Mouse (Mus musculus): ENCODE data around the gene Phpt1.

Phpt1 gene

GRCm38 (mm10) chr2:25582466-25583119 lies 7.6 kb upstream of the Phpt1 start:
- DNase-seq (ENCODE audit: low spot score in 2 of 2), result no peak

GRCm38 (mm10) chr2:25581901-25582301 lies 6.9 kb upstream of the Phpt1 start:
- no peak for DNase-seq (ENCODE audit: low spot score in 2 of 2)

- DNase-seq (ENCODE audit: low spot score in 2 of 2), result no peak
Measured at GRCm38 (mm10) chr2:25581294-25581864, 6.4 kb upstream of the Phpt1 start, which contains the start of gene Ajm1. Ajm1 (minus strand) TSS chr2:25581757.

- DNase-seq (ENCODE audit: low spot score in 2 of 2), result no peak
Measured at GRCm38 (mm10) chr2:25580621-25581101, 5.6 kb upstream of the Phpt1 start.

- peak in 1 of 2 experiments; percentile 34 for DNase-seq (ENCODE audit: low spot score in 2 of 2)
Measured at GRCm38 (mm10) chr2:25579737-25580460, 4.9 kb upstream of the Phpt1 start.

GRCm38 (mm10) chr2:25578796-25579736 lies 4.0 kb upstream of the Phpt1 start:
- no peak for DNase-seq (ENCODE audit: low spot score in 2 of 2)

- DNase-seq (ENCODE audit: low spot score in 2 of 2), result no peak
Measured at GRCm38 (mm10) chr2:25577951-25578795, 3.1 kb upstream of the Phpt1 start.

GRCm38 (mm10) chr2:25576965-25577891 lies 2.2 kb upstream of the Phpt1 start:
- DNase-seq (ENCODE audit: low spot score in 2 of 2), result no peak

- no peak for DNase-seq (ENCODE audit: low spot score in 2 of 2)
Measured at GRCm38 (mm10) chr2:25576028-25576850, 1.2 kb upstream of the Phpt1 start.

- DNase-seq (ENCODE audit: low spot score in 2 of 2), result peak in 1 of 2 experiments; percentile 37
Measured at GRCm38 (mm10) chr2:25575432-25576027, 506 bp upstream of the Phpt1 start.

- no peak for DNase-seq (ENCODE audit: low spot score in 2 of 2)
Measured at GRCm38 (mm10) chr2:25574136-25574535, 888 bp downstream of the Phpt1 start.

GRCm38 (mm10) chr2:25573068-25573467 lies 2.0 kb downstream of the Phpt1 start:
- DNase-seq (ENCODE audit: low spot score in 2 of 2), result no peak

- no peak for DNase-seq (ENCODE audit: low spot score in 2 of 2)
Measured at GRCm38 (mm10) chr2:25571221-25571620, 3.8 kb downstream of the Phpt1 start.

GRCm38 (mm10) chr2:25569323-25569722 lies 5.7 kb downstream of the Phpt1 start:
- DNase-seq (ENCODE audit: low spot score in 2 of 2), result no peak

GRCm38 (mm10) chr2:25568473-25569019 lies 6.5 kb downstream of the Phpt1 start:
- DNase-seq (ENCODE audit: low spot score in 2 of 2), result no peak

GRCm38 (mm10) chr2:25566558-25566957 lies 8.5 kb downstream of the Phpt1 start:
- no peak for DNase-seq (ENCODE audit: low spot score in 2 of 2)

GRCm38 (mm10) chr2:25565741-25566140 lies 9.3 kb downstream of the Phpt1 start:
- DNase-seq (ENCODE audit: low spot score in 2 of 2), result no peak

GRCm38 (mm10) chr2:25561946-25562345 lies 13.1 kb downstream of the Phpt1 start:
- DNase-seq (ENCODE audit: low spot score in 2 of 2), result no peak
